In genomic region chr11:6883045-6883444, GRCm38 (mm10) we compare ENCODE assay signal across 40 mouse cellular contexts. TPM values are rescaled to one million over a fixed set of nuclear protein-coding genes. Genes with fewer than 3 reads are reported as not detected.
"Had no signal": no experiment of that assay in that cellular context is flagged by ENCODE, and none has a peak within 500 bp of the region (broad histone marks: within the 10 kb centered on the region; RNA-seq: fewer than 3 reads in every experiment).

No protein-coding gene starts in this region.

RNA-seq across cellular contexts. Expression of gene Gm11983, which starts 45.6 kb away (rescaled TPM):
- total RNA-seq: left cerebral cortex, postnatal 10 days; left cerebral cortex, postnatal 14 days; left cerebral cortex, postnatal 25 days; left cerebral cortex, postnatal 36 days; left cerebral cortex, postnatal 4 days; liver, adult 2 months; megakaryocyte progenitor cell, adult 5-6 weeks; megakaryocyte, adult 5-6 weeks; megakaryocyte-erythroid progenitor cell, adult 5-6 weeks; midbrain, postnatal 0 days; monocyte, adult 5-6 weeks had no signal
- polyA plus RNA-seq: limb, embryonic 10.5 days; limb, embryonic 11.5 days; limb, embryonic 12.5 days; limb, embryonic 13.5 days; limb, embryonic 14.5 days; limb, embryonic 15.5 days; liver, adult 2 months; liver, embryonic 11.5 days; liver, embryonic 12.5 days; liver, embryonic 13.5 days; liver, embryonic 14.5 days; liver, embryonic 15.5 days; liver, embryonic 16.5 days; liver, postnatal 0 days; lung, adult 2 months; lung, embryonic 14.5 days; lung, embryonic 15.5 days; lung, embryonic 16.5 days; lung, postnatal 0 days; macrophage; midbrain, embryonic 10.5 days; midbrain, embryonic 11.5 days; midbrain, embryonic 12.5 days; midbrain, embryonic 13.5 days; midbrain, embryonic 14.5 days; midbrain, embryonic 15.5 days; midbrain, embryonic 16.5 days; midbrain, postnatal 0 days; myocyte; neural tube, embryonic 11.5 days; neural tube, embryonic 12.5 days had no signal
